Mouse (Mus musculus): ENCODE measurements at regions not wholly inside any gene's neighbourhood (a gene's known extent, or its start where the extent isn't known, plus 50 kb on each side); places are given as distances from the start of the nearest gene placed in this dataset.

DNA sequence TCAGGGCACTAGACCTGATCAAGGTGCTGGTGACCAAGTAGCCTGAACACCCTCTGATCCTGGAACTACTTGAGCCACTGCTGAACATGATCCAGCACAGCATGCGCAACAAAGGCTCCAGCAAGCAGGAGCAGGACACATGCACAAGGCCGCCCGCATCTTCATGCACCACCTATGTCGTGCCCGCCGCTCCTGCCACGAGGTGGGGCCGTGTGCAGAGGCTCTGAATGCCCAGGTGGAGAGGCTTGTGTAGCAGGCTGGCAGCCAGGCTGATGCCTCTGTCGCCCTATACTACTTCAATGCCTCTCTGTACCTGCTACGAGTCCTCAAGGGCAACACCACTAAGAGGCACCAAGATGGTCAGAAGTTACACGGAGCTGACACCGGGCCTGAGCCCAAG, 156.1 kb downstream of the Mbip start:
- TF ChIP-seq GATA1 (IDR thresholded peaks at IDR 0.05; ENCODE audit: borderline replicate concordance, low read length) (no peak), CTCF (IDR thresholded peaks at IDR 0.05; ENCODE audit: low read depth, low read length) (no peak), POLR2AphosphoS5 (IDR thresholded peaks at IDR 0.05; ENCODE audit: insufficient replicate concordance, low read depth, low read length) (no peak), TAL1 (conservative IDR thresholded peaks at IDR 0.05; ENCODE audit: low read depth, low read length) (no peak)
